Mouse (Mus musculus) kidney, postnatal 36 days (tissue): Measurements from ENCODE around the gene Zfp523.
"Not testable (repeated sequence)": the region's sequence is repeated elsewhere in the genome, so short reads cannot be mapped to it uniquely, and the experiment has no call there.

ENCODE experiments used
- DNase-seq, 2 experiments: peaks; one replicate each; pipeline ENCODE4 v3.0.0; 2021 to 2022; ENCODE audit warnings: mixed read lengths in 2 of 2

Zfp523 gene

DNA sequence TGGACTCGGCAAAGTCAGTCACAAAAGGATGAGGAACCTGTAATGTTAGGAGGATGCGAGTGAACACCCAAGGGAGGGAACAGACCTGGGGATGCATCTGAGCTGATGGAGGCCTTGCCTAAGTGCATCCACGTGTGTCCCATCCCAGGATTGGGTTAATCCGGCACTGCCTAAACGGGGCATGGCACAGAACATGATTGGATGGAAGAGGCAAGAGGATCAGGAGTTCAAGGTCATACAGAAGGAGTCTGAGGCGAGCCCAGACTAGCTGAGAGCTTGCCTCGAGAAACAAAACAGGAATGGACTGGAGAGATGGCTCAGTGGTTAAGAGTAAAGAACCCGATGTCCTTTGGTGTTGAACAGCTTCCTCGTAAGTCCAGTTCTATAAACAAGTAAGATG, 35.5 kb downstream of the Zfp523 start:
- DNase-seq, result no peak

DNA sequence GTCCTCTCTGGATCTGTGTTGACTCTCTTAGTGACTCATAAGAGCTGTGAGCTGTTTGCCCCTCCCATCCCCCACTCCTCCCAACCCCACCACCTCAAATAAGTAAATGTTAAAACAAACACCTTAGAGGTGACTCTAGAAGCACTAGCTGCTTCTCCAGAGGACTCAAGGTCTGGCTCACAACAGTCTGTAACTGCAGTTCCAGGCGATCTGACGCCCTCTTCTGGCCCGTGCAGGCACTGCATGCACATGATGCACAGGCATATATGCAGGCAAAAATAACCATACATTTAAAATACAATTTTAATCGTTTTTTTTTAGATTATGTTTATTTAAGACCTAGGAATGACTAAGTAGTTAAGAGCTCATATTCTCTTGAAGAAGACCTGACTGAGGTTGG, 36.3 kb downstream of the Zfp523 start:
- peak in 1 of 2 experiments; percentile 25 for DNase-seq

DNA sequence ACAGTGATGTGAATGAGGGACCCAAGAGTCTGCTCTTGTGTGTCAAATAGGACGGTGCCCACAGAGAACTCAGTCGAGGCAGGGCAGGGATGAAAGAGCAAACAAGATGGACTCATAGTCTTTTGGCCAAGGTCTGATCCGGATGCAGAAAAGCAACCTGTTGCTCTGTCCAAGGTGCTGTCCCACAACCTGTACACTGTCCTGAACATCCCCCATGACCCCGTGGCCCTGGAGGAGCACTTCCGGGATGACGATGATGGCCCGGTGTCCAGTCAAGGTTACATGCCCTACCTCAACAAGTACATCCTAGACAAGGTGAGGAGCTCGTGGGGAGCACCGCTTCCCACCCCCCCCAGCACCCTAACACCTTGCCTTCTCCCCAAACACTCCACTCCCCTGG, 39.9 kb downstream of the Zfp523 start:
- no peak for DNase-seq

DNA sequence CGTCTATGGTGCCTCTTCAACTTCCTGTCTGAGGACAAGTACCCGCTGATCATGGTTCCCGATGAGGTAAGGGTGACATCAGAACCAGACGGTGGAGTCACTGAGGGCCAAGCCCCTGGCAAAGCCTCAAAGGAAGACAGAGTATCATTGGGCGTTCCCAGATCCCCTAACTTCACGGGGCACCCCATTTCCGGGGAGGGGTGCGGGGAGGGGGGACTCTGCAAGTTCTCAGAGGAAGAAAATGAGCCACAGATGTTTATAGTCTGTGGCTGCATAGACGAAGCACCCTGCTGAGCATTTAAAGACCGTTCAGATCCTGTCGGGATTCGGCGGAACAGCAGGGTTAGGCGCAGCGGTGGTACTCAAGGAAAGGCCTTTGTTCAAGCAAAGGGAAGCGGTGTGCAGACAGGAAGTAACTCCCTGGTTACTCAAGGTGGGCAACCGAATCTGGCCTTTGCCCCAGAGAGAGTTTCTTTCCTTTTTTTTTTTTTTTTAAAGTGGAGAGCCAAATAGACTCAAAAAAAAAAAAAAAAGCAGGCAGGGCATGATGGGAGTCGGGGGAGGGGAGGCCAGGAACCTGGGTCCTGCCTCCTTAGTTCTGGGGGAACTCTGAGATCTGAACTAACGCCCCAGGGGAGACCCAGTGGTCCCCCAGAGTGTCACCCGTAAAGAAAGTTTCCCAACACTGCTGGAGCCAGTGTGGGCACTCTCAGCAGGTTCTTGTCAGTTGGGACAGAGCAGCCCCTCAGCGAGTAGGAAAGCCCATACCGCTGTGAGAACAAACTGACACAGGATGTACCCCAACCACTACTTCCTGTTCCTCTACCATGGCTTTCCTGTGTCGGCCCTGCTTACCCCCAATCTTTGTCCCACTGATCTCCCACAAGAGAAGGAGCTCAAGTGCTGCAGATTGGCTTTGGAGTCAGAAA, 41.1 kb downstream of the Zfp523 start:
- peak in 1 of 2 experiments; percentile 25 for DNase-seq

DNA sequence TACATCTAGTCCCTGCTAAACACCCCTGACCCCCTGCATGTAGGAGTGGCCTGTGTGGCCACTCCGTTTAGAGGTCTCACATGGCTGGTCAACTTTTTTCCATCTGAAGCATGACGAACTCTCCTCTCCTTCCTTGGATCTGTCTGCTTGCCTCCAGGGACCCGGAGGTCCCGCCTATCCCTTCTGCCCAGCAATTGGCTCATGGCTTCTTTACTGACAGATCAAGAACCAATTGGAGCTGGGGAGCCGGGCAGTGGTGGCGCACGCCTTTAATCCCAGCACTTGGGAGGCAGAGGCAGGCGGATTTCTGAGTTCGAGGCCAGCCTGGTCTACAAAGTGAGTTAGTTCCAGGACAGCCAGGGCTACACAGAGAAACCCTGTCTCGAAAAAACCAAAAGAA, 45.5 kb downstream of the Zfp523 start:
- DNase-seq, result not testable (repeated sequence)

DNA sequence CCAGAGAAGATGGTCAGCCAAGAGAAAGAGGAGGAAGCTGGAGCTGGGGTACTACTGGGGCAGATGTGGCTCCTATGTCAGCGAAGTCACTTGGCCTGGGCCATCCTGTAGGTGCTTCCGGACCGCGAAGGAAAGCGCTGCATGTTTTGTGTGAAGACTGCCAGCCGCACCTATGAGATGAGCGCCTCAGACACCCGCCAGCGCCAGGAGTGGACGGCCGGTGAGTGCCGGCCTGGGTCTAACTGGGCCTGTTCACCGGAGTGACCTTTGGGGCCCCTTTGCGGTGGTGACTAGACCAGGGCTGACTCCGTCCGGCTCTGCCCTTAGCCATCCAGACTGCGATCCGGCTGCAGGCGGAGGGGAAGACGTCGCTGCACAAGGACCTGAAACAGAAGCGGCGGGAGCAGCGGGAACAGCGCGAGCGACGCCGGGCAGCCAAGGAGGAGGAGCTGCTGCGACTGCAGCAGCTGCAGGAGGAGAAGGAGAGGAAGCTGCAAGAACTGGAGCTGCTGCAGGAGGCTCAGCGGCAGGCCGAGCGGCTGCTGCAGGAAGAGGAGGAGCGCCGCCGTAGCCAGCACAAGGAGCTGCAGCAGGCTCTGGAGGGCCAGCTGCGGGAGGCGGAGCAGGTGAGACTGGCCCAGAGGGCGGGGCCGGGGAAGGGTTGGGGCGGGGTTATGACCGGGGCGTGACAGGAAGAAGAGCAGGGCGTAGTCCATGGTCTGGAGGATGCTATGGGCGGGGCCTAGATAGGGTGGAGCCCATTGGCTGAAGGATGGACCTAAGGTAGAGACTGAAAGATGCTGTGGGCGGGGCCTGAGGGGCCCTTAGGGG, 46.8 kb downstream of the Zfp523 start:
- peak; percentile 98 for DNase-seq

DNA sequence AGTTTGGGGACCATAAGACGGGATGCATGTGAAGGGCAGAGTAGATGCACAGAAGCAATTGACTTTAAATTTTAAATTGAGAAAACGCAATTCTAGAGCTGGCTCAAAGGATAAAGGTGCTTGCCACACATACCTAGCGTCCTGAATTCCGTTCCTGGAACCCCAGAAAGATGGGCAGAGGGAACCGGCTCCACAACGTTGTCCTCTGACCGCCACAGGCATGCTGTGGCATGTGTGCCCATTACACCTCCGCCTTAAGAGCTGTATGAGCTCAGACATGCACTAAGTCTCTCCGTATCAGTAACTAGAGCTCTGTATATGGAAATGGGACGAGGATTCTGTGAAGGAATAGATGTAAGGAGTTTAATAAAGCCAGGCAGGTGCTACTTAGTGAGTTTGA, 47.7 kb downstream of the Zfp523 start:
- no peak for DNase-seq

DNA sequence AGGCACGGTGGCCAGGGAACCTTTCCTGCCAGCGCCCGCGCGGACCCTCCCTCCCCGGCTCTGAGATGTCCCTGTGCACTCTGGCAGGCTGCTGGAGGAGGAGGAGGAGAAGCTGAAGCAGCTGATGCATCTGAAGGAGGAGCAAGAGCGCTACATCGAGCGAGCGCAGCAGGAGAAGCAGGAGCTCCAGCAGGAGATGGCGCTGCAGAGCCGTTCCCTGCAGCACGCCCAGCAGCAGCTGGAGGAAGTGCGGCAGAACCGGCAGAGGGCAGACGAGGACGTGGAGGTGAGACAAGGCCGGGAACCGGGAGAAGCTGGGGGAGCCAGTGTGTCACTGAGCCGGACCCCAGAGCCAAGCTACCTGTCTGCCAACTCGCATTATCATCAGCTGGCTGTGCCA, 49.1 kb downstream of the Zfp523 start:
- peak; percentile 93 to 98 for DNase-seq

DNA sequence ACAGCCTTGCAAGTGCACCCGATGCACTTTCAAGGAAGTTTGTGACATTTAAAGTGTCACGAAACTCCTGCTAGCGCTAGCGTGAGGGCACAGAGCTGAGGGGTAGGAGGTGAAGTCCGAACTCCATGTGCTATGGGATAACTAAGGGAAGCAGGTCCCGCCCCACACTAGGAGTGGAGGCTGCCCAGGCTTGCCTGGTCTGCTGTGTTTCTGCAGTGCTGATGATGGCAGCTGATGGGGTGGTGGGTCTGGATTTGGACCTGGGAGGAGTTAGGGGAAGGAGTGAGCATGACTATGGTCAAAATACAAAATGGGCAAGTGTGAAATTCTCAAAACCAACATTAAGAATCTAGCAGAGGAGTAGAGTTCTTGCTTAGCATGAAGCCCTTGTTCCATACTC, 53.6 kb downstream of the Zfp523 start:
- DNase-seq, result no peak

DNA sequence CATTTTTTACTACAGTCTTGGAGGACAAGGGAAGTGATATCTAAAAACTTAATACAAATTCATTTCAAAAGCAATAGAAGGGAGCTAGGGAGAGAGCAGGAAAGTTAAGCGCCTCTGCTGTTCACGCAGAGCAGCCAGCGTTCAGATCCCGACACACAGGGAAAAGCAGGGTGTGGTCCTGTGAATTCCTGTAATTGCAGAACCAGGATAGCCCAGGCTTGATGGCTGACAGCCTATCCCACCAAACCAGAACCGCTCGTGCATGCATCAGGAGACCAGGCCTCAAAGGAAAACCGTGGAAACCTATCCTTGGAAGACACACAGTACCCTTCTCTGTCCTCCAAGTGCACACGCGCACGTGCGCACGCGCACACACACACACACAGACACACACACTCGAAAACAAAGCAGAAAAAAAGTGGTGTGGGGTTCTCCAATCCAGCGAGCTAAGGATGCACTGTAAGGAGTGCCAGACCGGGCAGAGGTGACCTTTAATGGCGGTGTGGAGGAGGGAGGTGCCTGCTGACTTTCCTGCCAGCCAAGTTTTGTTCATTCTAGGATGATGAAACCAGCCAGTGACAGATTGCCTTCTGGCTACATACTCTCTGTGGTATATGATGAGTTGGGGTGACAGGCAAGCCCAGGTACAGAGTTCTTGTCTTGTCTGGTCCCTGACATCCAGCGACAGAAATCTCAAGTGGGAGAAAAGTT, 54.3 kb downstream of the Zfp523 start:
- no peak for DNase-seq

DNA sequence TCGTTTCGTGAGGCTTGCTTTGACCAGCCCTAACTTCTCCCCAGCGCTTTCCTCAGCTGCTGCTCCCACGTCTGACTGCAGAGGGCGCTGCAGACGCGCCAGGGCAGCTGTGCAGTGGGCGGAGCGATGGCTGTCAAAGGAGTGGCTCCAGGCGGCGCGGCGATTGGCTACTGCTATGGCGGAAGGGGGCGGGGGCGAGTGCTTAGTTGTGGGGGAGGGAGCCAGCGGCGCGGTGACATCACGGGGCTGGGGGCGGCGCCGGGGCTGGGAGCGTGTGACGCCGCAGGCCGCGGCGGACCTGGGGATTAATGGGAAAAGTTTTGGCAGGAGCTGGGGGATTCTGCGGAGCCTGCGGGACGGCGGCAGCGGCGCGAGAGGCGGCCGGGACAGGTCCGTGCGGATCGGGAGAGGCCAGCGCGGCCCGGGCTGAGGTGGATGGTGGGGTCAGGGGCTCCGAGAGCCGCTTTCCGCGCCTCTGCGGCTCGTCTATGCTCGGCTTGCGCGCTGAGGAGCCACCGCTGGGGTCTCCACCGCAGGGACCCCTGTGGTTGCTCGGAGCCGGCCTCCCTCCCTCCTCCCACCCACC, 55.6 kb downstream of the Zfp523 start, which contains the start of gene Ppard:
Gene Ppard (plus strand): TSS at position 226 of the 586 bp plus-strand sequence.
- DNase-seq, result peak; percentile 99 to 100

DNA sequence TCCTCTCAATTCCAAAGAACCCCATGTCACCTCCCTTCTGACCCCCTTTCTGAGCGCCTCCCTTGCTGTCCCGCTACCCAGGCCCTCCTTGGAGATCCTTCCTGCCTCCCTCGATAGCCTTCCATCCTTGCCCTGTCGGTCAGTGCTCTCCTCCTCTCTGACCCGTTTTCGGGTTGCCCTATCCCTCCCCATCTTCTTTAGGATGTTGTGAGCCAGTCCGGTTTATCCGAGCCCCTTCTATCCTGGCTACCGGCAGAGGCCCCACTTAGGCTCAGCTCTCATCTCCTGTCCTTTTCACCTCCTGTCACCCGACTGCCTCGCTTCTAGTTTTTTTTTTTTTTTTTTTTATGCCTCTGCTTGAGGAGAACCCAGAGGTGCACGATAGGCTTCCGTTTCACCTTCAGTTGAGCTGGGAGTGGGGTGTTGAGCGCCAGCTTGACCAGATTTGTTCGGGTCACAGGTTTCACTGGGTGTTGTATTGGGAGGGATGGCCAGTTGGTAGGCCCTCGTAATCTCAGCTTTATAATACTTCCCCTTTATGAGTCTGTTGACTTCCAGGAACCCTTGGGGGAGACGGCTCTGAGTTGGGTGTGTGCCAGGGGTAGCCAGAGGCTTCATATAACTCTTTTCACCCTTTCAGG, 56.3 kb downstream of the Zfp523 start:
- peak; percentile 29 to 56 for DNase-seq

DNA sequence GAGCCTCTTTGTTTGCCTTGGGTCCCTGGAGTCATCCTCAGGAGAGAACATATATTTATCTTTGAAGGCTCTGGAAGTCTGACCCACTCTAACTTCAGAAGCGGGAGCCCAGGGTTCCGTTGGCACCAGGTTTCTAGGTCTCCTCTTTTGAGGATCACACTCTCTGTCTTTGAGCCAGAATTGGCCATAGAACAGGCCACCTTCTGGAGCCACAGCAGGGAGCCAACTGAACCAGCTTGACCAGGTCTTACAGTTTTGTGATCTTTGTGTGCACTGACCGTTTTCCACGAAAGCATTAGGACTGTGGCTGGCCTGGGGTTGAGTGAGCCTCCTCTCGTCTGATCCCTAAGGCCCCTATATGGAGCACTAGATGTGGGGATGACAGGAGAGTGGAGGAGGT, 57.7 kb downstream of the Zfp523 start:
- no peak for DNase-seq

DNA sequence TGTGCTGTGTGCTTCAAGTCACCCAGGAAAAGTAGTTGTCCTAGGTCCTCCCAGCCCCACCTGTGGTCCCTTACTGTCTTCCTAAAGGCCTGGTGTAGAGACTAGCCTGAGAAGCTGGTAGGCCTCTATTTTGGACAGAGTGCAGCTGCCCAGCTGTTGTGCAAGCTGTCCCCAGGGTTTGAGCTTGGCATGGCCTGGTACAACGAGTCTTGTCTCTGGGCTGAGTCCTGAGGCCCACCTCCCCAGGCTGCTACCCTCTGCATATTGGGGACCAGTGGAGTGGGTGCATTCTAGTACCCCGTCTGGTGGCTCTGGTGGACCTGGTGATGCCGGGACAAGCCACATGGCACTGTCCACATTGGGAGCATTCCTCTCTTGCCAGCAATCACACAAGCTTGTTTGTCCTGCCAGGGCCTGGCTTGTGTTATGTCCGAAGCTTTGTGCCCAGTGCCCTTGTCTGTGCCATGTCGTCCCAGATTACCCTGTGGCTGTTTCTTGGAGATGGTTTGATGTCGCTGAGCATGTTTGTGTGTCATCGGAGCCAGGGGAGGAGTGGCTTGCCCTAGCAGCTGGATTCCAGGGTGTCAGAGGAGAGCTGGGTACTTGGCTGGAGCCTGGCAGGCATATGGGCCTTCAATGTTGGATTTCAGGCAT, 59.2 kb downstream of the Zfp523 start:
- DNase-seq, result no peak

DNA sequence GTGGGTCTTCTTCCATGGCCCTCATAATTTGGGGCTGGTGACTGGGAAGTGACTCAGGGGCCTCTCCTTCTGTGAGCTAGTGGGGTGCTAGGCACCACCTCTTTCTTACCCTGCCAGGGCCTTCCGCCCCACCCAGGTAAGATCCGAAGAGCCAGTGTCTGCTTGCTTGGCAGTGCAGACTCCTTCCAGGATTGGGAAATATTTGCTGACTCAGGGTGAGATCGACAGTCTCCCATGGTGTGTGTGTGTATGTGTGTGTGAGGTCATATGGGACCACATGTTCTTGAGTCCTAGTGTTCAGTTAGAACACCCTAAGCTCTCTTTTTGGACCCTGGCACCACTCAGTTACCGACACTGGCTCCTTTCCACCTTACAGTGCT, 59.7 kb downstream of the Zfp523 start:
- DNase-seq, result no peak

DNA sequence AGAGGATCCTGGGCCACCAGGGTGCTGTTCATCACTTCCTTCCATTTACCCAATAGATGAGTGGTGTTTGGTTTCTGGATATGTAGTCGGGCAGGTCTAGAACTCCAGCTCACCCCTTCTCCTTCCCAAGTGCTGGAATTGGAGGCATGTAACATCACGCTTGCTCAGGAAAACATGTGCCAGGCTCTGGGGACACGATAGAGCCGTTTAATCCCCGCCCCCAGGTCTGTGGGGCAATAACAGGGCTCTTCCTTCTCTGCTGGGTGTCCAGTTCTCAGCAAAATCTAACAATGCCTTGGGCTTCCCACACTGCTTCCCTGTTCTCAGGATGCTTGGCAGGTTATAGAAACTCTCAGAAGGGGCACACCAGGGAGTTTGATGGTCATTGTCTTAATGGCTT, 60.4 kb downstream of the Zfp523 start:
- DNase-seq, result no peak

DNA sequence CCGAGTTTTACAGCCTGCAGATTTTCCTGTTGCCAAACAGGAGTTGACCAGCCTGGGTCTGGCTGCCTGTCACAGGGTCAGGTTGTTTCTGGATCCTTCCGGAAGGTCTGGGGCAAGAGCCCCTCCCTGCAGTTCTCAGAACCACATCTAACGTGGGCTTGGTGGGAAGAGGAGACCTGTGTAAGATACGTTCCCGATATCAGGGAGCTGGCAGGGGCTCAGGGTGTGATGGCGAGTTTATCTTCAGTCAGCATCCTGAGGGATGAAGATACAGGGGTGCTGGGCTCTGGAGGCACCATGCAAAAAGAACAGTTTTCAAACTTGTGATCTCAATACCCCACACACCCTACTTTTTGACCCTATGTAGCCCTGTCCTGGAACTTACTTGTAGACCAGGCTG, 60.9 kb downstream of the Zfp523 start:
- DNase-seq, result no peak

DNA sequence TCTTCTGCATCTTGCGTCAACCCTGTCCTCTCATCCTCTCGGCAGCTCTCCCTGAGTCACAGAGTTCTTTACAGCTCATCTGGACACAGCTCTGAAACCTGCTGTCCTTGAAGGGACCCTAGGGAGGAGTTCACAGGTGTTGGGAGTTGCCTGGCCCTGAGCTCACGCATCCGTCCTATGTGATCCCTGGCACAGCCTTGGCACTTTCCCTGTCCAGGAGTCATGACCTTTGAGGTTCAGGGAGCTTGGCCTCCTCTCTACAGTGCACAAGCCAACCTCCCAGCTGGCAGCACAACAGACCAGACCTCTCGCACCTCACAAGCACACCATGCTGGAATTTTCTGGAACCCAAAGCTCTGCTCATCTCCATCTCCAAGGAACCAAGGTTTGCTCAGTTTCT, 63.9 kb downstream of the Zfp523 start:
- DNase-seq, result peak; percentile 35 to 57

DNA sequence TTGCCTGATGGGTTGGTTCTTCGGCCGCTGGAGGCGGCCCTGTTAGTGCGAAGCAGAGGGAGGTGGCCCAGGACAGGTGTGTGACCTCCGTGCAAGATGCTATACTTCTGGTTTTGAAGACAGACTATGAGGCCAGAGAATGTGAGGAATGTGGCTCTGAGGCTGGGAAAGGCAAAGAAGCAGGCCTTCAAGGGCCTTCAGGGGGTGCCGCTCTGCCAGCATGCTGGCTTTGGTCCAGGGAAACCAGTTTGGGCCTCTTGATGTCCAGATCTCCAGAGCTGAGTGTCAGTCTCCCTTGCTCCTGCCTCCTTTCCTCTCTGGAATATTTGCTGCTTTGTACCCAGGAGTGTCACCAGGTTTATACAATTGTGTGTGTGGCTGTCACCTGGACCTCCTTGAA, 65.4 kb downstream of the Zfp523 start:
- DNase-seq, result no peak

DNA sequence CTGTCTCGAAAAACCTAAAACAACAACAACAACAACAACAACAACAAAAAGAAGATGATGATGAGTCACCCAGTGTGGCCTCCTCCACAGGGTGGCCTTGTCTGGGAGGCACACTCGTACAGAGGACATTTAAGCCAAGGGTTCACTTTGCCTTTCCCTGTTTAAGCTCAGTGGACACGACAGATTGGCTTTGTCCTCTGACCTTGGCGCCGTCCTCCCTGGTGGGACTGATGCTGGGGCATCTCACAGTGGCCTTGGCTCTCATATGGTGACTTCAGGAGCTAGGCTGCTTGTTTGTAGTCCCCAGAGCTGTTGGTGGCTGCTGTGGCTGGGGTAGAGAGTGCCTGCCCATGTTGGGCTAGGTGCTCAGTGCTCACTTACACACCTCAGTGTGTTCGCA, 67.3 kb downstream of the Zfp523 start:
- DNase-seq, result no peak

DNA sequence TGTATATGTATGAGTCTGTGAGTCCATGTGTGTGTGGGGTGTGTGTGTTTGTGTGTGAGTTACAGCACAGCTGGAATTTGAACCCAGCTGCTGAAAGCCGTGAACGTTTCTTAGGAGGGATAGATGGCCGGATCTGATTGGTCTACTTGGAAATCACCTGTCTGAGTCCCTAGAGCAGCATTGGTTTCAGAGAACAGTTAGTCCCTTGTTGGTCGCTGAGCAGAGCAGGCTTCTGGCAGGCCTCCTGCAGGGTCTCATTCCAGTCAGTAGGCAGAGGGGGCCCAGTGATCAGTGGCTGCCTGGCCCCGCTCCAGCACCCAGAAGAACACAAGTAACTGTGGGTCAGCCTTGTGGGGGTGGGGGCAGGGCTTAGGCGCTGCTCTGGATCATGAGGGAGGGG, 67.8 kb downstream of the Zfp523 start:
- DNase-seq, result no peak

DNA sequence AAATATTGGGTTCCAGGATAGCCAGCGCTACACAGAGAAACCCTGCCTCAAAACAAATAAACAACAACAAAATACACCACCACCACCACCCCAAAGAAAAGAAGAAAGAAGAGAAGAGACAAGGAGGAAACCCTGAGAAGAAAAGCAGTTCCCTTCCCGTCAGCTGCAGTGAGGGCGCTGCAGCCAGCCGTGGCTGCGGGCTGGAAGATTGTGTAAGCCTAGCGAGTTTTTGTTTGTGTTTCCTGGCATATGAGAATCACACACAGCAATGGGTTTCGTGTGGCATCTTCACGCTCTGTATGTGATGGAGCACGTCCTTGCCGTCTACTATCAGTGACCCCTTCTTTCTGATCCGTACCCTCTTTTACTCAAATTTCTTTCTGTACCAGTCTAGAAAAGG, 69.7 kb downstream of the Zfp523 start:
- no peak for DNase-seq
